Mouse (Mus musculus) limb, embryonic 14.5 days (tissue): ENCODE data around the gene Spsb2. TPM values are rescaled to one million over a fixed set of nuclear protein-coding genes. Genes with fewer than 3 reads are reported as not detected.
A peak's percentile ranks its signal among the peaks of the same experiment; 100 is the strongest.

Experiments
- ATAC-seq: fragments of 200-750 bp; cut with Nextera tagmentation; 2 replicates; pipeline ENCODE4 v1.8.0; 2017; ENCODE audit warnings: low read depth, moderate number of reproducible peaks, moderate TSS enrichment; ENCODE audit not compliant: low FRiP score
- DNase-seq: peaks from one replicate; pipeline ENCODE4 v3.0.0-alpha.2; 2015; ENCODE audit warnings: low spot score
- H3K27ac ChIP-seq: fragments of 300-500 bp; sonication (generic); replicated peaks from 2 replicates; pipeline ENCODE4 v1.5.1; 2014; ENCODE audit warnings: low read depth, mild to moderate bottlenecking, low read length, moderate library complexity, mixed read lengths
- H3K27me3 ChIP-seq: fragments of 300-500 bp; sonication (generic); 2 replicates; pipeline ENCODE4 v1.6.1; 2014; ENCODE audit warnings: low read length, mixed read lengths; ENCODE audit not compliant: control insufficient read depth, insufficient read depth
- H3K36me3 ChIP-seq: fragments of 300-500 bp; sonication (generic); 2 replicates; pipeline ENCODE4 v1.6.1; 2014; ENCODE audit warnings: mild to moderate bottlenecking, low read length, moderate library complexity, mixed read lengths; ENCODE audit not compliant: control insufficient read depth, insufficient read depth
- H3K4me1 ChIP-seq: fragments of 300-500 bp; sonication (generic); 2 replicates; pipeline ENCODE4 v1.6.1; 2014; ENCODE audit warnings: antibody characterized with exemption, low read length, mixed read lengths; ENCODE audit not compliant: control insufficient read depth, insufficient read depth
- H3K4me2 ChIP-seq: fragments of 300-500 bp; sonication (generic); replicated peaks from 2 replicates; pipeline ENCODE4 v1.6.1; 2014; ENCODE audit warnings: low read depth, mild to moderate bottlenecking, low read length, moderate library complexity; ENCODE audit not compliant: severe bottlenecking
- H3K4me3 ChIP-seq: fragments of 300-500 bp; sonication (generic); replicated peaks from 2 replicates; pipeline ENCODE4 v1.5.1; 2014; ENCODE audit warnings: low read length
- H3K9ac ChIP-seq: fragments of 300-500 bp; sonication (generic); 2 replicates; pipeline ENCODE4 v1.6.1; 2014; ENCODE audit warnings: mild to moderate bottlenecking, low read depth, low read length, moderate library complexity; ENCODE audit not compliant: severe bottlenecking
- H3K9me3 ChIP-seq: fragments of 300-500 bp; sonication (generic); 2 replicates; pipeline ENCODE4 v1.6.1; 2016; ENCODE audit warnings: low read length; ENCODE audit not compliant: control insufficient read depth
- POLR2A ChIP-seq: fragments of 200-500 bp; IDR thresholded peaks from 2 replicates; pipeline ENCODE4 v1.8.0; 2012; ENCODE audit warnings: inconsistent platforms, mild to moderate bottlenecking, moderate library complexity, borderline replicate concordance; ENCODE audit not compliant: insufficient read depth, insufficient read length; ENCODE audit errors: extremely low read depth
- WGBS: fragments of 180-500 bp; shearing (Covaris S2); extraction: QIAGEN DNeasy Blood & Tissue Kit; methylation state at CpG from one replicate; pipeline ENCODE4 v1.1.7; 2014; 5-methylcytosine and 5-hydroxymethylcytosine counted together
- polyA plus RNA-seq, 2 experiments: library from polyadenylated mRNA; depleted of rRNA in 1 of 2; stranded (reverse) in 1 of 2; unstranded in 1 of 2; fragments of >200 nt; fragmentation: Nextera tagmentation in 1 of 2; extraction: Ambion mirVana in 1 of 2; gene quantifications; 2 replicates each; pipeline versions ENCODE4 v1.2.1 to v1.2.3; 2012 to 2014

Gene Spsb2
- polyA plus RNA-seq, 2 experiments: 10.8 to 11.1 TPM

GRCm38 (mm10) chr6:124779222-124779983 lies 29.1 kb upstream of the Spsb2 start, which contains the start of gene Lrrc23:
Gene Lrrc23, minus strand, starts transcription at chr6:124779727.
- peak within 1 kb of the TSS; percentile 32 for H3K4me3 ChIP-seq
- no peak within 1 kb of the TSS for H3K27ac ChIP-seq
- no peaks in the 10 kb centered on the region for H3K27me3 ChIP-seq
- peaks cover 15% of the 10 kb centered on the region for H3K4me1 ChIP-seq
- TF ChIP-seq POLR2A: no peak
- no peaks in the 10 kb centered on the region for H3K36me3 ChIP-seq
- ATAC-seq (peak; percentile 70; the same call in 1 of the 2 replicates), DNase-seq (peak; percentile 76)
- WGBS: 2% methylated on average over 23 of the region's 23 CpGs
- peak within 1 kb of the TSS; percentile 51 for H3K4me2 ChIP-seq
- 0 out of 2 replicates have a peak within 1 kb of the TSS, but pooled peaks have one; percentile 36 for H3K9ac ChIP-seq
- no peaks in the 10 kb centered on the region for H3K9me3 ChIP-seq

GRCm38 (mm10) chr6:124779984-124780416 lies 28.5 kb upstream of the Spsb2 start:
- 5% methylated on average over 10 of the region's 10 CpGs for WGBS
- Histone ChIP-seq H3K9me3 (no peaks in the 10 kb centered on the region), H3K9ac (0 out of 2 replicates have a peak overlapping the region, but pooled peaks have one; percentile 36), H3K27ac (no peak overlapping the region), H3K4me3 (peak overlapping the region; percentile 32), H3K27me3 (no peaks in the 10 kb centered on the region), H3K4me2 (peak overlapping the region; percentile 51), H3K4me1 (peaks cover 15% of the 10 kb centered on the region), H3K36me3 (no peaks in the 10 kb centered on the region)
- DNase-seq (no peak), ATAC-seq (no peak)
- TF ChIP-seq POLR2A: no peak

GRCm38 (mm10) chr6:124780917-124781316 lies 27.5 kb upstream of the Spsb2 start:
- Histone ChIP-seq H3K9me3 (no peaks in the 10 kb centered on the region), H3K27me3 (no peaks in the 10 kb centered on the region), H3K4me3 (no peak overlapping the region), H3K9ac (no peak overlapping the region), H3K4me1 (peaks cover 15% of the 10 kb centered on the region), H3K4me2 (no peak overlapping the region), H3K27ac (no peak overlapping the region), H3K36me3 (no peaks in the 10 kb centered on the region)
- WGBS: 86% methylated on average over 7 of the region's 7 CpGs
- DNase-seq (no peak), ATAC-seq (no peak)
- TF ChIP-seq POLR2A: no peak

GRCm38 (mm10) chr6:124782436-124782835 lies 26.0 kb upstream of the Spsb2 start:
- no peak overlapping the region for H3K4me3 ChIP-seq
- H3K4me1 ChIP-seq: peaks cover 15% of the 10 kb centered on the region
- ATAC-seq (0 out of 2 replicates have a peak, but pooled peaks have one; percentile 11), DNase-seq (peak; percentile 77)
- no peak overlapping the region for H3K9ac ChIP-seq
- TF ChIP-seq POLR2A: no peak
- no peaks in the 10 kb centered on the region for H3K36me3 ChIP-seq
- no peaks in the 10 kb centered on the region for H3K9me3 ChIP-seq
- no peak overlapping the region for H3K4me2 ChIP-seq
- no peaks in the 10 kb centered on the region for H3K27me3 ChIP-seq
- 19% methylated on average over 6 of the region's 6 CpGs for WGBS
- no peak overlapping the region for H3K27ac ChIP-seq

GRCm38 (mm10) chr6:124786756-124787420 lies 21.6 kb upstream of the Spsb2 start:
- Histone ChIP-seq H3K27me3 (no peaks in the 10 kb centered on the region), H3K4me2 (no peak overlapping the region), H3K4me3 (no peak overlapping the region), H3K36me3 (no peaks in the 10 kb centered on the region), H3K4me1 (no peaks in the 10 kb centered on the region), H3K9ac (no peak overlapping the region), H3K27ac (no peak overlapping the region), H3K9me3 (no peaks in the 10 kb centered on the region)
- TF ChIP-seq POLR2A: no peak
- DNase-seq (no peak), ATAC-seq (no peak)
- 49% methylated on average over 8 of the region's 8 CpGs for WGBS
